Mouse (Mus musculus): ENCODE results near the gene Sema7a.

DNA sequence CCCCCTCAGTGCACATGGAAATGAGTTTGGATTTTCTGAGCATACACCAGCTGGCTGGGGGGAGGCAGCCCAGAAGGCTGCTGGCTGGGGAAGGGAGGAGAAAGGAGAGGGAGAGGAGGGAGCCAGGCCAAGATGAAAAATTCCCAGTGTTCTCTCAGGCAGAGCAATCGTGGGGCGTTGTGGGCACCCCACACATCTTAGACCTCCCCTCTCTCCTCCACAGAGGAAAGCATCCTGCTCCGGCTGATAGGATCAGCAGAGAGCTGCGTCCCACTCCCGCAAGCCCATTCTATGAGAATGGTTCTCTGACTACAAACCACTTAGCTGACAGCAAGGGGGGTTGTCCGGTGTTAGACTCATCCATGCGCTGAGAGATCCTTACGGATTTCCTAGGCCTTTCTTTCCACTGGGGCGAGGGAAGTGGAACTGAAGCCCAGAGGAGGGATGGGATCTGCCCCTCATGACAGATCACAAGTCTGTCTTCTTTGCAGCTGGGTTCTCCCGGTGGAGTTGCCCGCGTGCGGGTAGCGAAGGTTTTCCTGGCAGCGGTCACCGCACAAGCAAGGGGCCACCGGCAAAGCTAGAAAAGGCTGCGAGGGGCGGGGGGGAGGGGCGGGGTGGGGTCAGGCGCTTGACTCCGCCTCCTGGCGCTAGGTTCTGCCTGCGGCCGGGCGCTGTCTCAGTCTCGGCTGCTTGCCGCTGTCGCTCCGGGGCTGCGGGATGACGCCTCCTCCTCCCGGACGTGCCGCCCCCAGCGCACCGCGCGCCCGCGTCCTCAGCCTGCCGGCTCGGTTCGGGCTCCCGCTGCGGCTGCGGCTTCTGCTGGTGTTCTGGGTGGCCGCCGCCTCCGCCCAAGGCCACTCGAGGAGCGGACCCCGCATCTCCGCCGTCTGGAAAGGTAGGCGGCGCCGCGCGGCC is at the start of gene Sema7a:
- TF ChIP-seq POLR2A (IDR thresholded peaks at IDR 0.05; ENCODE audit: extremely low read depth, insufficient read depth, low read length) (no peak), CTCF (IDR thresholded peaks at IDR 0.05; ENCODE audit: low read depth, low read length) (no peak)

Data from liver, adult 2 months (tissue).